Comparison of ENCODE assay signal across 24 mouse cellular contexts in the genomic region with DNA sequence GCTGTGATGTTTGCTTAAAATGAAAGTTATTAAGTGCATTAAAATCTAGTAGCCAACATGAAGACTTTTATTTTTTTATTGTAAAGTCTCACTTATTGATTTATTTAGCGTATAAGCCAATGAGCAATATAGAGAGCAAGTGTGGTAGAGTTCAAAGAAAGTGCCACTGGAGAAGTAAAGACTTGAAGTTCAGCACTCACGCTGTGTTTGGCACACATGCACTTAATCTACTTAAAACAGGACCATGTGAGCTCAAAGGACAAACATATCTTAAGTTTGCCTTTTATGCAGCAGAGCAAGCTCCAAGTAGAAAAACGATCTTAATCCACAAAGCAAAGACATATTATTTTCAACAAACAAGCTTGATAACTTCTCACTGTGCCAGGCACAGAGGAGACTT.
"Had no signal": no experiment of that assay in that cellular context is flagged by ENCODE, and none has a peak within 500 bp of the region (broad histone marks: within the 10 kb centered on the region; RNA-seq: fewer than 3 reads in every experiment).

No protein-coding gene starts in this region.

- H3K9ac ChIP-seq: limb, embryonic 12.5 days; limb, embryonic 15.5 days; liver, embryonic 12.5 days; liver, embryonic 15.5 days; midbrain, embryonic 15.5 days; neural tube, embryonic 12.5 days; neural tube, embryonic 15.5 days; stomach, embryonic 15.5 days had no signal

- H3K27ac ChIP-seq: limb, embryonic 12.5 days; limb, embryonic 15.5 days; liver, embryonic 12.5 days; liver, embryonic 15.5 days; midbrain, embryonic 10.5 days; midbrain, embryonic 15.5 days; neural tube, embryonic 12.5 days; neural tube, embryonic 15.5 days; stomach, embryonic 15.5 days had no signal

- H3K27me3 ChIP-seq: limb, embryonic 12.5 days; limb, embryonic 15.5 days; liver, embryonic 12.5 days; liver, embryonic 15.5 days; megakaryocyte, embryonic 14.5 days; midbrain, embryonic 15.5 days; neural tube, embryonic 12.5 days; neural tube, embryonic 15.5 days; stomach, embryonic 15.5 days had no signal

- H3K9me3 ChIP-seq: limb, embryonic 12.5 days; limb, embryonic 15.5 days; liver, embryonic 12.5 days; liver, embryonic 15.5 days; megakaryocyte, embryonic 14.5 days; midbrain, embryonic 10.5 days; midbrain, embryonic 15.5 days; neural tube, embryonic 12.5 days; neural tube, embryonic 15.5 days; stomach, embryonic 15.5 days had no signal

- H3K36me3 ChIP-seq: limb, embryonic 12.5 days; limb, embryonic 15.5 days; liver, embryonic 12.5 days; liver, embryonic 15.5 days; midbrain, embryonic 10.5 days; midbrain, embryonic 15.5 days; neural tube, embryonic 12.5 days; neural tube, embryonic 15.5 days; stomach, embryonic 15.5 days had no signal

- H3K4me1 ChIP-seq: limb, embryonic 15.5 days; midbrain, embryonic 15.5 days; neural tube, embryonic 15.5 days; stomach, embryonic 15.5 days had no signal

- ATAC-seq: inflammation-experienced regulatory T-cells, adult 6 months; intestine, embryonic 16.5 days; liver, embryonic 12.5 days; midbrain, embryonic 15.5 days had no signal

- H3K4me2 ChIP-seq: limb, embryonic 12.5 days; limb, embryonic 15.5 days; liver, embryonic 12.5 days; liver, embryonic 15.5 days; midbrain, embryonic 15.5 days; neural tube, embryonic 12.5 days; neural tube, embryonic 15.5 days; stomach, embryonic 15.5 days had no signal

- H3K4me3 ChIP-seq: limb, embryonic 12.5 days; limb, embryonic 15.5 days; liver, embryonic 12.5 days; liver, embryonic 15.5 days; megakaryocyte, embryonic 14.5 days; midbrain, embryonic 10.5 days; midbrain, embryonic 15.5 days; neural tube, embryonic 12.5 days; neural tube, embryonic 15.5 days; stomach, embryonic 15.5 days had no signal

- DNase-seq: kidney, adult 18-20 months; kidney, adult 9 months; kidney, postnatal 14 days; kidney, postnatal 4 days; layer of hippocampus, adult 9-11 months; lung, adult 18-20 months; lung, postnatal 10 days; right cerebral cortex, adult 18-20 months; right cerebral cortex, postnatal 14 days; right cerebral cortex, postnatal 4 days; thymus, adult 2 months; thymus, postnatal 25 days had no signal
